Mouse (Mus musculus) liver, postnatal 0 days (tissue): ENCODE results near the gene Myh9.

Experiments used
- CTCF ChIP-seq: sonication (generic); IDR thresholded peaks from 2 replicates; pipeline ENCODE4 v1.5.1; 2016; ENCODE audit warnings: antibody characterized with exemption, low read depth
- EP300 ChIP-seq: IDR thresholded peaks from 2 replicates; pipeline ENCODE4 v1.6.1; 2016; ENCODE audit warnings: antibody characterized with exemption, low read depth, mild to moderate bottlenecking

DNA sequence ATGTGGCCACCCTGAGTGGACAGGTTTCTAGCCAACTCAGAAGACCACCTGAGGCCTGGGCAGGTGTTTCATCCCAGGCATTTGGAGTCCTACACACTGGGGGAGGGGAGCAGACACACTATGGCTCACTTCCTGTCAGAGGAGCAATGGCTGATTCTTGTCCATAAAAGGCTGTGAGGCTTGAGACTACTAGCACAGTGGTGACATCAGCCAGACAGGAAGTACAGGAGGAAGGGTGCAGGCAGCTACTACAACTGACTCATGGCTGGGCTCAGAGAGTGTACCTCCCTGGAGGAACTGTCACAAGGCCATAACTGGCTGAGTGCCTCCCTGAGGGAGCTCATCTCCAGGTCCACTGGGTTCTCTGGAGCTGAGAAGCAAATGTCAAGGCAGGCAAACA lies 41.5 kb downstream of the Myh9 start:
- no peak for TF ChIP-seq CTCF
- no peak for TF ChIP-seq EP300
